Mouse (Mus musculus): ENCODE results near the gene Amhr2.

Gene Amhr2

DNA sequence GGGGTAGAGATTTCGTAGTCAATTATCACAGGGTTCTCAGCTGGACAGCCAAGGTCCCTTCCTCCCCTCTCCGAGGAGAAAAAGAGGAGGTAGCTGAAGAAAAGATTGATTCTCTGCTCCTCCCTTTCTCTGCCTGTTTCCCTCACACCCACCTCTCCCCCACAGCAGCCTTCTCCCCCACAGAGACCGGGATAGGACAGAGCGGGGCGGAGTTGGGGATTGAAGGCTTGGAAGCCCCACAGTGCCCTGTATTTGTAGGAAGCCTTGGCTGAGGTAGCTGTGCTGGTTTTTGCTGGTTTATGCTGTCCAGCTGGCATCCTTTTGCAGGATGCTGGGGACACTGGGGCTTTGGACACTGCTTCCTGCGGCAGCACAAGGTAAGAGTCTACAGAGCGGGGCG, at the start of gene Amhr2:
Gene Amhr2 (plus strand): TSS at position 222 of the 400 bp plus-strand sequence.
- DNase-seq, result no peak

- peak; percentile 23 for DNase-seq
Measured at GRCm38 (mm10) chr15:102398629-102399028, 46.5 kb upstream of the Amhr2 start.

- DNase-seq, result peak; percentile 71
Measured at GRCm38 (mm10) chr15:102399229-102400221, 45.6 kb upstream of the Amhr2 start.

DNA sequence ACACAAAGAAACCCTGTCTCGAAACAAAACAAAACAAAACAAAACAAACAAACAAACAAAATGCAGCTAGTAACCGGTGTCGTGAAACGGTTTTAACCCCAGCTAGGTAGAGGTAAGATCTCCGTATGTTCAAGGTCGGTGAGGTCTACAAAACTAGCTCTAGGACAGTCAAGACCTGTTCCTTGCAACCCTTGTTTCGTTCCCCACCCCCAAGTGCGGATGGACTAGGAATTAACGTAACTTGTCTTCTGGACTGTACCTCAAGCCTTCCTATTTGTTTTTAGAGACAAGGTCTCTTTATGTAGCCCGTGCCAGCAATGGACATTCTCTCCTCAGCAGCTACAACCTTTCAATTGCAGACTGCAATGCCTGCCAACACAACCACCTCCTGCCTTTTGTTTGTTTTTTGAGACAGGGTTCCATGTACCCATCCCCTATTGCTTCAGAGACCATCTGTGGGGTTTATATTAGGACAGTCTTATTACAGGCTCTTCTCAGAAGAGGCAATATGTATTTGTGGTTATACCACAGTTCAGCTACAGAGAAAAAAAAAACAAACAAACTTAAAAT, 44.6 kb upstream of the Amhr2 start:
- peak; percentile 23 for DNase-seq

DNA sequence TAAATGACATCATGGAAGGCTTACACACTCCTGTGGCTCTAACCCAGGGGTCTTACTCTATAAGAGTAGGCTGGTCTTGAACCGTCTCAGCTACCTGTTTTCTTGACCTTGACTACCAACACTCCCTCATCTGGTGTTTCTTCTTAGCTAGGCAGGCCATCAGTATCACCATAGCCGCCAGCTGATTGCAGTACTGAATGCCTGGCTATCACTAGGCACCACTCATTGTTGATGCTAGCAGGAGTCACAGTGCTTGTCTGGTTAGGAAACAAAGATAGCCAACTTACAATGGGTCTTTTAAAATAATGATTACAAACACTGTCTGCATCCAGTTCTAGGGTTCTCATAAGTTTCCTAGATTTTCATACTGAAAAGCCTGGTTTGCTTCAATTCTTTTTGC, 43.9 kb upstream of the Amhr2 start:
- no peak for DNase-seq

DNA sequence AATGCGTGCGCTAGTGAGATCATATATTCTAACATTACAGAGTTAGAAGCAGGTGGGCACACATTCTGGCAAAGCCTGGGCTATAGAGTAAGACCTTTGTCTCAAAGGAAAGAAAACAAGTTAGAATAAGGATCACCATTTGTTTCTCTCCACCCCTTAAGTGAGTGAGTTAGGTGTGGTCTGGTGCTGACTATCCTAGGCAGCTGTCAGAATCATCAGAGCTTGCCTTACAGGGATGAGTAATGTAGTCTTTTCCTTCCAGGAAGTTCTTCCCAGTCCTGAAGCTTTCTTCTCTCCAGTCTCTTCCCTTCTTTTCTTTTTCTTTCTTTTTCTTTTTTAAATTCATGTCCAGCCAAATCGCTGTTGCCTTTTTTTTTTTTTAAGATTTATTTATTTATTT, 43.0 kb upstream of the Amhr2 start:
- DNase-seq, result no peak

- DNase-seq, result peak; percentile 41
Measured at GRCm38 (mm10) chr15:102404608-102405488, 40.3 kb upstream of the Amhr2 start.

- peak; percentile 100 for DNase-seq
Measured at GRCm38 (mm10) chr15:102405489-102406195, 39.5 kb upstream of the Amhr2 start, which contains the start of gene Sp1. Sp1 (plus strand) TSS chr15:102406143.

GRCm38 (mm10) chr15:102406196-102406911, 38.8 kb upstream of the Amhr2 start:
- peak; percentile 82 for DNase-seq

DNA sequence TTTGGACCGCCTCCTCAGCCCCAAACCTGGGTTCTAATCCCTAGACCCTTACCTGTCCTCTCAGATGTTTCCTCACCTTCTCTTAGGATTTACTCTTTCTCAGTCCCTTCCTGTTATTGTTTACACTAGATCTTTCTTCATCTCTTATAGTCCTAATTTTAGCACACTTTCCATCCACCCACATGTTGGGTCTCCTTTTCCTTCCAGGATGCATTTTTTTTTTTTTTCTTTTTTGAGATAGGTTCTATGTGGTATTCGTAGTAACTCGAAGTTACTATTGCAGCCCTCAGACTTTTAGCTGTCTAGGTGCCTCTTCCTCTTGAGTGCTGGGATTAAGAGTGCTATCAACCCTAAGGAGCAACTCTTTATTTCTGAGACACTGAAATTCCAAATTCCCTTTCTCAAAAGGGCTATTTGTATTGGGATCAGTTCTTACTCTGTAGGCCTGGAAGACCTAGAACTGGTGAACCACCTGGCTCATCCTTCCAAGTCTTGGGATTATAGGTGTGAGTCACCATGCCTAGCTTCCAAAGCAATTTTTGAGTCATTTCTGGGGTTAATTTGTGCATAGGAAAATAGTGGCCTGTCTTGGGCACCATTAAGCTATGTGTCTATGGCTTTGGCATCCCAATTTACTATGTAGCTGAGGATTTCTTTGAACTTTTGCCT, 38.1 kb upstream of the Amhr2 start:
- peak; percentile 23 for DNase-seq

DNA sequence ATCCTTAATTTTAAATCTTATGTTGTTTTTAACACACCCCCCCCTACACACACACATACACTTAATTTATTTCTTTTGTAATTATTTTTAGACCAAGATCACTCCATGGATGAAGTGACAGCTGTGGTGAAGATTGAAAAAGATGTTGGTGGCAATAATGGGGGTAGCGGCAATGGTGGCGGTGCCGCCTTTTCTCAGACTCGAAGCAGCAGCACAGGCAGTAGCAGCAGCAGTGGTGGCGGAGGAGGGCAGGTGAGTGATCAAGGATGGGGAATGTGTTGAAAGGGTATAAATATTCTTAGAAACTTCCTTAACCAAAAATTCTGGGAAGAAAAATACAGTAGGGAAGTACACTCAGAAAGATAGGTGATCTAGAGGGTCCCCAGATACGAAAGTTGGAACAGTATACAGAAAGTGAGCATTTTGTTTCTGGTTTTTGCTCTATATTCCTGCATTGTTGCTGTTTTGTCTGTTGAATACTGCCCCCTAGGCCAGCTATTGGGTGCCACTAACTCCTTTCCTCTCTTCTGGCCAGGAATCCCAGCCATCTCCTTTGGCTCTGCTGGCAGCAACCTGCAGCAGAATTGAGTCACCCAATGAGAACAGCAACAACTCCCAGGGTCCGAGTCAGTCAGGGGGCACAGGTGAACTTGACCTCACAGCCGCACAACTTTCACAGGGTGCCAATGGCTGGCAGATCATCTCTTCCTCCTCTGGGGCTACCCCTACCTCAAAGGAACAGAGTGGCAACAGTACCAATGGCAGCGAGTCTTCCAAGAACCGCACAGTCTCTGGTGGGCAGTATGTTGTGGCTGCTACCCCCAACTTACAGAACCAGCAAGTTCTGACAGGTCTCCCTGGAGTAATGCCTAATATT, 37.2 kb upstream of the Amhr2 start:
- DNase-seq, result peak; percentile 53

GRCm38 (mm10) chr15:102408558-102409130, 36.5 kb upstream of the Amhr2 start:
- peak; percentile 31 for DNase-seq

DNA sequence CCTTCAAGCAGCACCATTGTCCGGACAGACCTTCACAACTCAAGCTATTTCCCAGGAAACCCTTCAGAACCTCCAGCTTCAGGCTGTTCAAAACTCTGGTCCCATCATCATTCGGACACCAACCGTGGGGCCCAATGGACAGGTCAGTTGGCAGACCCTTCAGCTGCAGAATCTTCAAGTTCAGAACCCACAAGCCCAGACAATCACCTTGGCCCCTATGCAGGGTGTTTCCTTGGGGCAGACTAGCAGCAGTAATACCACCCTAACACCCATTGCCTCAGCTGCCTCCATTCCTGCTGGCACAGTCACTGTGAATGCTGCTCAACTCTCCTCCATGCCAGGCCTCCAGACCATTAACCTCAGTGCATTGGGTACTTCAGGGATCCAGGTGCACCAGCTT, 35.9 kb upstream of the Amhr2 start:
- peak; percentile 17 for DNase-seq

DNA sequence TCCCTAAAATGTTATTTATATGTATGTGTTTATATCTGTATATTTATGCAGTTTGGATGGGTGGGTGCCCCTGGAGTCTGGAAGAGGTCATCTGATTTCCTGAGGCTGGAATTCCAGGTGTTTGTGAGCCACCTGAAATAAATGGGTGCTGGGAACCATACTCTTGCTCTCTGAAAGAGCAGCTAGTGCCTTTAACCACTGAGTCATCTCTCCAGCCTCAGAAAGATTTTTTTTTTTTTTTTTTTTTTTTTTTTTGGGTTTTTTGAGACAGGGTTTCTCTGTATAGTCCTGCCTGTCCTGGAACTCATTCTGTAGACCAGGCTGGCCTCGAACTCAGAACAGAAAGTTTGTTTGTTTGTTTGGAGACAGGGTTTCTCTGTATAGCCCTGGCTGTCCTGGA, 34.1 kb upstream of the Amhr2 start:
- no peak for DNase-seq

DNA sequence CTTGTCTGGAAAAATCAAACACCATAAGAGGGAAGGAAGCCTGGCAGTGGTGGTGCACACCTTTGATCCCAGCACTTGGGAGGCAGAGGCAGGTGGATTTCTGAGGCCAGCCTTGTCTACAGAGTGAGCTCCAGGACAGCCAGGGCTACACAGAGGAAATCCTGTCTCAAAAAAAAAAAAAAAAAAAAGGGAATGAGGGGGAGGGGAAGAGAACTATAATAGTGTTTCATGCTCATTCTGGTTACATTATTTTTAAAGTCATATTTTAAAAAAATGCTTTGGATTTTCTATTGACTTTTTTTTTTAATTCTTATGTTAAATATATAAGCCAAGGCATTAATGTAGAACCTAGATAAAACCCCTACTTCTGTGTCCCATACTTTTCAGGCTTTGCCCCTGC, 31.5 kb upstream of the Amhr2 start:
- DNase-seq, result no peak

DNA sequence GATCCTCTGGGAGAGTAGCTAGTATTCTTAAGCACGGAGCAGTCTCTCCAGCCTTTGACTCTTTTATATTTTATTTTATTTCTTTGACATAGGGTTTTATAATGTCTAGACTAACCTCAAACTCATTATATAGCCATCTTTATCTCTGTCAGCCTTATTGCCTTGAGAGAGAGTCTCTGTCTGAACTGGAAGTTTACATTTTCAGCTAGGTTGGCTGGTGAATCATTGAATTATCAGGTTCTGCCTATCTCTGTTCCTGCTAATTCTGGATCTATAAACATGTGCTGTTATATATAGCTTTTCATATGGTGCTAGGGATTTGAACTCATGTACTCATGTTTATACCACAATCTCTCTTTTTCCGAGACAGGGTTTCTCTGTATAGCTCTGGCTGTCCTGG, 27.6 kb upstream of the Amhr2 start:
- DNase-seq, result no peak

DNA sequence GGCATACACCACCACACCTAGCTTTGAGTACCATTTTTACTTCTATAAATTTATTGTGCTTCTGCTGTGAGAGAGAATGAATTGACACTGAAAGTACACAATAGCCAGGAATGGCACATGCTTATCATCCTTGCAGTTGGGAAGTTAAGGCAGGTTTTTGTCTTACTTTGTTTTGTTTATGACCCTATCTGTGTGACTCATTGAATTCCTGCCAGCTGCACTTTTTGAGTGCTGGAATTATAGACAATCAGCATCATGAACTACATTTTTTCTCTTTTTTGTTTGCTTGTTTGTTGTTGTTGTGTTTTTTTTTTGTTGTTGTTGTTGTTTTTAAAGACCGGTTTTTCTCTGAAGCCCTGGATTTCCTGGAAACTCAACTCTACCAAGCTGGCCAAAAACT, 24.2 kb upstream of the Amhr2 start:
- DNase-seq, result no peak

GRCm38 (mm10) chr15:102421437-102421836, 23.7 kb upstream of the Amhr2 start:
- DNase-seq, result no peak

DNA sequence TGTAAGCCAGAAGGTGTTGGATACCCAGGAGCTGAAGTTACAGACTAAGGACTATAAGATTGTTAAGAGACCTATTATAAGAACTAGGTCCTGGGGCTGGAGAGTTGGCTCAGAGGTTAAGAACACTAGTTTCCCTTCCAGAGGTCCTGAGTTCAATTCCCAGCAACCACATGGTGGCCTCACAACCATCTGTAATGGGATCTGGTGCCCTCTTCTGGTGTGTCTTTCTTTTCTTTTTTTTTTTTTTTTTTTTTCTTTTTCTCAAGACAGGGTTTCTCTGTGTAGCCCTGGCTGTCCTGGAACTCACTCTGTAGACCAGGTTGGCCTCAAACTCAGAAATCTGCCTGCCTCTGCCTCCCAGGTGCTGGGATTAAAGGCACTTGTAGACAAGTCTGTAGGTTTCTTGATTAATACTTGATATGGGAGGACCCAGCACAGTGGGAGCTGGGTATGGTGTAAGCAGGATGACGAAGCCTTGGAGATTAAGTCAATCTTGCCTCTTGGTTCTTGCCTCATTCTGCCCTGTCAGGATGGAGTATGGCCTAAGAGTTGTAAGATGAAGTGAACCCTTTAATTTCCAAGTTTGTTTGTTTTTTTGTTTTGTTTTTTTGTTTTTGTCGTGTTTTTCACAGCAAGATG, 21.4 kb upstream of the Amhr2 start:
- no peak for DNase-seq

Measured in cerebellum, adult 9-11 months (tissue).